Mouse (Mus musculus): ENCODE results near the gene Sstr2.

DNA sequence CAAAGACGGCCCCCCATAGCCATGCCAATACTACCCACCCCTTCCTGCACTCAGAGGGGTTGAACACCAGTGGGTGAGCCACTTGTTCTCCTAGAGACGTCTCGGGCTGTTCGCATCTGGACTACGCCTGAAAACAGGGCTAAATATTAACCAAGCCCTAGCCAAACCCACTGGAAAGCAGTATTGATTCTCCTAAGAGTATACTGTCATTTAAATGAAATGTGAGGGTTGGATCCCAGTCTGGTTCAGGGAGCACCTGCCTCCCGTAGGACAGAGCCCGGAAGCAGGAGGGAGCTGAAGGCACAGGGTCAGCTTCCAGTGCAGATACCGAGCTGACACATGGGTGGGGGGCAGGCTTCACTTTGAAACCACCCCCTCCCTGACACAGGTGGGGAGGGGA, 12.7 kb downstream of the Sstr2 start:
- TF ChIP-seq EP300 (IDR thresholded peaks at IDR 0.05; ENCODE audit: insufficient read depth, low read depth, low read length) (no peak), POLR2A (IDR thresholded peaks at IDR 0.05; ENCODE audit: insufficient read depth, low read length) (no peak)
